Mouse (Mus musculus): ENCODE data around the gene Ankrd37.

Ankrd37 gene

DNA sequence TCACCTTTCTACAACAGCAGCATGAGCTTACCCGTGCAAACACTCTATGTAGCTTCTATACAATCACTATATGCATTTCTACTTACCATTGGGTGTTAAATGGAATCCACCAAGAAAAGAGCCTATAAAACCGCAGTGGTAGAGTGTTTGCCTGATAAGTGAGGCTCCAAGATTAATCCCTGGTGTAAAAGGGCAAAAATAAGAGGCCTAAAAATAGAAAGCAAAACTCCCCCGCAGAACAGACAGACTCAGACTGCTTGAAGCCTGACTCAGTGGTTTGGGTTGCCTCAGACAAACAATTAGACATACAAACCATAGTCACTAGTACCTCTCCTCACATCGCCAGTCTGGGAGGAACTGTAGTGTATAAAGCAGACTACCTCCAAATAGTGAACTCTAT, at the start of gene Ankrd37:
Gene Ankrd37 (minus strand): TSS at position 112 of the 400 bp plus-strand sequence.
- no peak for DNase-seq (ENCODE audit: extremely low read depth, low read depth)

GRCm38 (mm10) chr8:46040260-46040659, 34.8 kb upstream of the Ankrd37 start:
- no peak for DNase-seq (ENCODE audit: extremely low read depth, low read depth)

- DNase-seq (ENCODE audit: extremely low read depth, low read depth), result no peak
Measured at GRCm38 (mm10) chr8:46039666-46040065, 34.2 kb upstream of the Ankrd37 start.

DNA sequence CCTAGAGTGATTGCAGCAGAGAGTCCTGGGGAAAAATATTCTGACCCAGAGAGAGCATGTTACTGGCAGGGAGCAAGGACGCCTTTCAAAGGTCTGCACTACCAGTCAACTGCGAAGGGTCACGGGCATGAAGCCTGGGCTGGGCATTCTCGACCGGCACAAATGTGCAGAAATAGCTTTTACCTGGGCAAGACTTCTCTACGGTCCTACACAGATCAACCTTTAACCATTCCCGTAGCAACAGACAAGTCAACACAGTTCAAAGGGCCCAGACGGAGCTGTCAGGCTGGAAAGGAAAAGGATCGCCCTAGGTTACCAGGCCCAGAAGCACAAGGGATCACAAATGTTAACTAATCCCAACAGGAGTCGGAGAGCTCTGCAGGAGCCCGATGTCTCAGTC, 30.7 kb upstream of the Ankrd37 start:
- no peak for DNase-seq (ENCODE audit: extremely low read depth, low read depth)

DNA sequence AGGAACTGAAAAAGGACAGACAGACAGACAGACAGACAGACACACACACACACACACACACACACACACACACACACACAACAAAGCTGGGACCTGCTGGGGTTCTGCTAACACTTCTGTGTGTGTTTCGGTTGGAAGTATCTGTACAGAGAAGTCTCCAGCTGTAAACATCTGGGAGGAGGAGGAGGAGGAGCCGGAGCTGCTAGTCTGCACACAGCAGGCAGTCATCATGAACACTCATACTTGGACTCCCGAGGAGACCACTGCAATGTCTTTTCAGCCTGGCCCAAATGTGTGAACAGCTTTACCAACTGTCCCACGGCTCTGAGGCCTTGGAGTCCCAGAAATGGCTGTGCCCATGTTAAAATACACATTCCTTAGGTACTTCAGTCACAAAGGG, 18.9 kb upstream of the Ankrd37 start:
- DNase-seq (ENCODE audit: extremely low read depth, low read depth), result no peak

DNA sequence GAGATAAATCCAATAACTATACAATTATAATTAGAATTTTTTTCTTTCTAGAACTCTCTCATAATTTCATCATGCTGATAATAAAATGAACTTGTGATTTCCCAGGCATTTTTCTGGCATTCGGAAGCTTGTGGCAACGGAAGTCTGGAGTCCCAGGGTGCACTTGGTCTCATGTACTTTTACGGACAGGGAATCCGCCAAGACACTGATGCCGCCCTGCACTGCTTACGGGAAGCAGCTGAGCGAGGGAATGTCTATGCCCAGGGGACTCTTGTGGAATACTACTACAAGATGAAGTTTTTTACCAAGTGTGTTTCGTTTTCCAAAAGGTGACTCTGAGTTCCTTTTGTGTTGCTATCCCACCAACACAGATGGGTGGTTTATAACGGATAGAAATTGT, 17.3 kb upstream of the Ankrd37 start:
- DNase-seq (ENCODE audit: extremely low read depth, low read depth), result no peak

DNA sequence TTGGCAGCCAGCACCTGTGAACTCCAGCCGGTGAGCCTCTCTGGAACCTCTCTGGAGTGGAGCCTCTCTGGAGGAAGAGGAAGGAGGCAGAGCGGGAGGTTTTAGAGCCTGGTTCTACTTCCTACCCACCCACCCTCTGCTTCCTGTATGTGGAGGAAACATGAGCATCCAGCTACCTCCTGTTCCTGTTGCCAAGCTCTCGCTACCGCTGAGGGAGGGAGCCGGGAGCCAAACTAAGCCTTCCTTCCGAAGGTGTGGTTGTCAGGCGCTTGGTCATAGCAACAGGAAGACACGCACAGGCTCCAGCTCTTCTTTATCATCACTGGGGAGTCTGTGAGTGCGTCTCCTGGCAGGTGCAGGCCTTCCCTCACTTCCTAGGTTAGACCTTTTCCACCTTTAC, 16.7 kb upstream of the Ankrd37 start:
- DNase-seq (ENCODE audit: extremely low read depth, low read depth), result no peak

GRCm38 (mm10) chr8:46010746-46011680, 5.5 kb upstream of the Ankrd37 start:
- DNase-seq (ENCODE audit: extremely low read depth, low read depth), result no peak

DNA sequence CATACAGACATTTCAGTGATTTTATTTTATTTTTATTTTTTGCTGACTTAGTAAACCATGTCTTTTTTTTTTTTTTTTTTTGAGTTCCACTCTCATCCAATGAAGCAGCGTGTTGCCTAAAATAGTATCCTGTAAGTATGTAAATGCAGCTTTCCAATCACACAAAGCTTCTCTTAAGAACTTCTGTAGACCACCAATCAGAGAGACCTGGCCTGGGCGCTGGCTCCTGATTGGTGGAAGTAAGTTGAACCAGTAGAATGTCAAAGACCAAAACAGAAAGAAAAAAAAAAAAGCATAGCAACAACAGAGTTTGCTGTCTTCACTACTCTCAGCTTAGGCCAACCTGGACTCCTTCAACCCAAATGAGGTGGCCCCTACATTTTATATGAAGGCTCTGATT, 4.8 kb upstream of the Ankrd37 start:
- no peak for DNase-seq (ENCODE audit: extremely low read depth, low read depth)

DNA sequence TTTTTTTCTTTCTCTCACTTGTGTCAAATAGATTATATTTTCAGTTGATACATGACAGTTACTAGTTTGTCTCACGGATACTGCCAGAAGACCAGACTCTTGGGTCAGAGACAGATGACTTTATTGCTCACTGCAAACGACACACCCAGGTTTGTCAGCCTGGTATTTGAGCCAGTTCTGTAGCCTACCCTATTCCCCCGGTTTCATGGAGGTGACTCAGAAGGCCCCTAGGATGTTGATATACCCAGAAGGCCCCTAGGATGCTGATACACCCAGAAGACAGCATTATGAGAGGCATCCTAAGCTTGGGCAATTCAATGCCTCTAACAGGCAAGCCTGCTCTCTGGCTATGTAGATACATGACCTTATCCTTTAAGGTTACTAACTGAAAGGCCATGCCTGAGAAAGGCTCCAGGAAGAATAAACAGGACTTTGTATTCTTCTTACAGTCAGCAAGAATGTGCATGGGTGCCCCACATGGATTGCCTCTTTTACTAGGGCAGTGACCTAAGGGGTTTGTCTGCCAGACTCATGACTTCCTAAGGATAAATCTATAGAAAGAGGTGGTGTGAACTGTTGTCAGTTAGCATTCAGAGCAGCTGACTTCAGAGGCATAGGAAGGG, 1.7 kb upstream of the Ankrd37 start:
- no peak for DNase-seq (ENCODE audit: extremely low read depth, low read depth)

GRCm38 (mm10) chr8:45999784-46000705, 5.5 kb downstream of the Ankrd37 start:
- peak; percentile 93 for DNase-seq (ENCODE audit: extremely low read depth, low read depth)

DNA sequence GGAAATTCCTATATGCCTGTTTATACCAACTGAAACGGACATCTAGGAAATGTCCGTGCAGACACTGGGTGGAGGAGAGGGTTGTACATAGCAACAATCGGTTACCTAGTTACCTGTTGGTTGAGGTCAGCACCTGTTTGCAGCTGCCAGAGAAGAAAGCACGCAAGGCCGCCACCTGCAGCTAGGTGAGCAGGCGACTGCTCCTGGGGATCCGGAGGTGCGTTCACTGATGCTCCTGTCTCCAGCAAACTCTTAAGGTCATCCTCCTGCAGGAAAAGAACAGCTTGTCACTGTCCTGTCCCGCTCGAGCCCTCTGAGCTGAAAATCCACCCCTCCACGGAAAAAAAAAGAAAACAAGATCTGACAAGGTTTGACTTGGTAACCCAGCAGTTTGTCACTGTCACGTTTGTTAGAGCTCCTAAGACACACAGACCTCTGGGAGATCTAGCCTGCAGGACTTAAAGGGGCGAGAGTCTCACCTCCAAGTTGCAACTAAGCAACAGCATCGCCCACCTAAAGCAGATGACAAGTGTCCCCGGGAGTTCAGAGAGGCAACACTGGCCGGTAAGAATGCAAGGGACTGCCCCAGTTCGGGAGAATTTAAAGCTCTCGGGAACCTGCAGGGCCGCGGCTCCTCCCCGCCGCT, 6.2 kb downstream of the Ankrd37 start, which contains the start of gene Lrp2bp:
Gene Lrp2bp (plus strand): TSS at position 166 of the 646 bp plus-strand sequence.
- peak; percentile 52 for DNase-seq (ENCODE audit: extremely low read depth, low read depth)

DNA sequence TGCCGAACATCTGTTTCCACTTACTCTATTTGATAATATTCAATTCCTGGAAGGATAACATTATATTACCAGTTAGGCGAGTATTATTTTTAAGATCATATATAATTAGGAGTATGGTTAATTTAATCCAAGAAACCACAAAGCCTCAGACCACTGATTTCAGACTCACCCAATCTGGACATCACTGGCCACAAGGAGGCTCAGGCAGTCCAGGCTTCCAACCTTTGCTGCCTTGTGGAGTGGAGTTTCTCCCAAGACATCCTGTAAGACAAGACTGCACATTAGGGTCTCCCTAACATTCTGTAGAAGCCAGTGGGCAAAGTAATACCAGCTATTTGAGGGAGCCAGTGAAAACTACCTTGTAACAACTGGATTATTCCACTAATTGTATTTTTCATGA, 7.3 kb downstream of the Ankrd37 start:
- DNase-seq (ENCODE audit: extremely low read depth, low read depth), result no peak

DNA sequence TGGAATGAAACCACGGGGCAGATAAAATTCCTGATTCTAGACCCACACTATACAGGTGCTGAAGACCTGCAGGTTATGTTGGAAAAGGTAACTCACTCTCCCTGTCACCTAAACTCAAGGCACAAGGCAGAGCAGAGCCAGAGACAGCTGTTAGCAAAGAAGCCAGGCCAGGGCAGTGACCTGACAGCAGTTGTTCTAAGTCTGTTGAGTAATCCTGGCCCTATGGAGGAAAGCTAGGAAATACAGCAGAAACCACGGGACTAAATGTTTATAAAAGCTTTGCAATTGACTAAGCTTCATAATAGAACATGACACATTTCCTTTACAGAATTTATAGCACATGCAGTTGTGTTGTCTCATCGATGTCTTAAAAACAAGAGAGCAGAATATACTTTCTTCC, 9.9 kb downstream of the Ankrd37 start:
- DNase-seq (ENCODE audit: extremely low read depth, low read depth), result no peak

DNA sequence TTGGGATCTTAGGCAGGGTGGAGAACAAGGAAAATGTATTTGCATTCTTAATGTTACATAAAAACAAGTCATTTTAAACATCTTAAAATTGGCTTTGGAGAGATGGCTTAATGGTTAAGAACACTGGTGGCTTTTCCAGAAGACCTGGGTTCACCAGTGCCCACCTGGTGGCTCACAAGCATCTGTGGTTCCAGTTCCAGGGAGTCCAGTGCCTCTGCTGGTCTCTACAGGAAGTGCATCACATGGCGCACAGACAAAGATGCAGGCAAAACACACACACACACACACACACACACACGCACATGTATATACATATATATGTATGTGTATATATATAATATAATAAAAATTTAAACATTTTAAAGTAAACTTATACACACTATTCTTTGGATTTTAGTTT, 11.4 kb downstream of the Ankrd37 start:
- no peak for DNase-seq (ENCODE audit: extremely low read depth, low read depth)

DNA sequence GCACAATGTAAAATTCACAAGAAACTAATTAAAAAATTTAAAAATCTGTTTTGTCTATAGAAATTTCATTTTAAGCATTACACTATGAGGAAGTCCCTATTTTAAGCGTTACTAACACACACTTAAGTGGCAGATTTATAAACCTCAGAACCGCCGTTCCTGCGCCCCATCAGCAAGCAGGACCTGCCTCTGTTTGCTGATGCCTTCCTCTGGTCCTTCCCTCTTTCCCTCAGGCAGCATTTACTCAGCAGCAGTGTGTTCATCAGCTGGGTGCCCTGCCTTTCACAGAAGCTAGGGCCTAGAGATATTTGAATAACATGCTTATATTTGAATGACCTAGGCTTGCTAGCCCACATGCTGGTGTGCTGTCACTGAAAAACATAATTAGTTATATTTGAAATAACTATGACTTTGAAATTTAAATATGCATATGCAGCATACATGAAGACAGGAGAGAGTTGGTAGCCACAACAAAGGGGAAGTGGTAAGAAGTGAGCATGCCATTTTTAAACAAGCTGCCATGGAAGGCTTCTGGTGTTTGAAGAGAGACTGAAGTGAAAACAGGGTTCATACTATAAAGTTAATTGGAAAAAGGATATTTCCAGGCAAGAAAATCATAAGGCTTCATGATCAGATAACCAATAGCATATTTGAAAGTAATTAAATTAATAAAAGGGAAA, 14.7 kb downstream of the Ankrd37 start:
- no peak for DNase-seq (ENCODE audit: extremely low read depth, low read depth)

DNA sequence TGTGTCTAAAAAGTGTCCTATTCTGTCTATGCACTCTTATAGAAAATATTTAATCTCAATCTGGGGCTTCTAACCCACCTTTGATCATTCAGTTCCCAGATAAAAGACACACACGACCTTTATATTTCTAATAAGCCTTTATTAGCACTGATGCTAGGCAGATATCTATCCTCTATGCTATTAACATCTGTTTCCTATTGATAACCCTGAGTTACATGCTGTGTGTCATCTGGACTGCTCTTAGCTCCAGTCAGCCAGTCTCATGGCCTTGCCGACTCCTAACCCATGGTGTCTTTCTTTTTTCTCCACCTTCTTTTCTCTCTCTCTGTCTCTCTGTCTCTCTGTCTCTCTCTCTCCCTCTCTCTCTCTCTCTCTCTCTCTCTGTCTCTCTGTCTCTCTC, 17.3 kb downstream of the Ankrd37 start:
- no peak for DNase-seq (ENCODE audit: extremely low read depth, low read depth)

- DNase-seq (ENCODE audit: extremely low read depth, low read depth), result no peak
Measured at GRCm38 (mm10) chr8:45986665-45987064, 18.8 kb downstream of the Ankrd37 start.

DNA sequence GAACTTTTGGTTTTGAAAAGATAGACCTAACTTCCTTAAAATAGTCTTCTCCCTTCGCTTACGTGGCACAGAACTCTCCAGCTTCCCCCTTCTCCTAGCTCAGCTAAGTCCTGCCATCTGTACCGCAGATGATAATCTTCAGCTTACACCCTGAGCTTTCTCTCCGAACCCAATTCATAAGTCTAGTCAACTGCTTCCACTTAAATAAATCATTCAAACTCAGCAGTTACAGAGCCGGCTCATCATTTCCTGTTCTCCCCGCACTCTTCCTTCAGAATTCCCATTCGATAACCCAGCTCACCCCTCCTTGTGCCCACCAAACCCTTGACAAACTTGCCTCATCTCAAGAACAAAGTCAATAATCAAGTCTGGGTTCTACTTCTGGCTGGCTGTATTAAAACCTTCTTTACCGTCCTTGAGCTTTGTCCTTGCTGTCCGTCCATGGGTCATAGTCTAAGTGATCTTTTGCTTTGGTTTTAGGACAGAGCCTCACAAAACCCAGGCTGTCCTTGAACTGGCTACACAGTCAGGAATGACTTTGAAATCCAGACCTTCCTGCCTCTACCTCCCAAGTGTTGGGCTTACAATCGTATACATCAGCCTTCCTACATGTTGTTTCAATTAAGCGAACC, 29.6 kb downstream of the Ankrd37 start:
- DNase-seq (ENCODE audit: extremely low read depth, low read depth), result peak; percentile 92
